Mouse (Mus musculus) embryonic fibroblast, embryonic 13.5 days (primary cell): ENCODE measurements around the gene Itga9.

Source experiments
- CTCF ChIP-seq: IDR thresholded peaks from 2 replicates; pipeline ENCODE4 v1.5.1; 2011; ENCODE audit warnings: mild to moderate bottlenecking, control low read depth, low read length, moderate library complexity, borderline replicate concordance; ENCODE audit not compliant: insufficient read depth
- POLR2A ChIP-seq: IDR thresholded peaks from 2 replicates; pipeline ENCODE4 v1.6.1; 2011; ENCODE audit warnings: low read depth, mild to moderate bottlenecking, control low read depth, low read length, moderate library complexity

DNA sequence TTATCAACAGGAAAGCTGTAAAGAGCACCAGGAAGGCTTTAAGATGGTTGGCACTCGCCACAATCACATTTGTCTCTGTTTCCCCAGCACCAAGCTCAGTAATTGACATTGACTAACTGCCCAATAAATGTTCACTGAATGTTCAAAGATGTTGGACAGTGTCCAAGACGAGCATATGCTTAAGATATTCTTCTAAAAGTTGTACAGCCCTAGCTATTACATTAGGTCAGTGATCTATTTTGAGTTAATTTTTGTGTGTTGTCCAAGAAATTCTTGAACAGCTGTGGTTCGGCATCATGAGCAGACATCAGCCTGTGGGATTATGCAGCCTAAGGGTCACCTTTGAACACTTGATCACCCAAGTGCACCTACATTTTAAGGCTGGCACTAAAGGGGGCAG, 110.9 kb downstream of the Itga9 start:
- TF ChIP-seq POLR2A = no peak
- TF ChIP-seq CTCF = no peak
